Mouse (Mus musculus): ENCODE results near the gene Rpl7l1.

The Rpl7l1 gene

DNA sequence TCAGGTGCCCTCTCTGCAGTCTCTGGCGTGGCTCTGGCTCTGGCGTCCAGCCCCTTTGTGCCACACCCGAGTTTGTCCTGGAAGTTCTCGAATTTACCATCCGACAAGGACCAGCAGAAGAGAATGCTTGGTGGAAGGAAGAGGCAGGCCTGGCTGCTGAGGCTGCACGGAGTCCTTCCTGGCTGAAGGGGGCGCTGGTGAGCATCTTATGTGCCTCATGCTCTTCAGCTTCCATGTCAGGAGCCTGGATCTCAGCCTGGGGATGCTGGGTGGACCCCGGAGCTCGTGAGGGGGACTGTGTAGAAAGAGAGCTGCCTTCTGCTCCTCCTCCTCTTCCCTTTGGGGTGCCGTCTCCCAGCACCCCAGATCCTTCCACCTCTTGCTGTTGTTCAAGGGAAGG, 46.3 kb downstream of the Rpl7l1 start:
- in situ Hi-C loops (cut with MseI, MboI): no loop called here

- in situ Hi-C loops (cut with MseI, MboI): no loop called here
Observed at GRCm38 (mm10) chr17:46735287-46735686, 47.2 kb downstream of the Rpl7l1 start.

DNA sequence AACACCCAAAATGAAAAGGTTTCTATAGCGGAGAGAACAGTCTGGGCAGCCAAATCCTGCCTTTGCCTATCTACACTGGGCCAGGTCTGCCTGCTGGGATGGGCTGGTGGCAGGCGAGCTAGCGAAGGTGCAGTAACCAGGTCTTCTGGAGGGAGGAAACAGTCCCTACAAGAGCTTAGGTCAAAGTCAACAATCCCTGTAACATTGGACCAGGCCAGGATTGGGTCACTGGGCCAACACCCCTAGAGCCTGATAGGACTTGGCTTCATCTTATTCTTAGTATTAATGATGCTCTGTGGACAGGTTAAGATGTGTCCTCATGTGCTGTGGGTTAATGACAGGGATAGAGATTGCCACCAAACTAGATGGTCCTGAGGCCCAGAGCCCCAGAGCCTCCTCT, 48.4 kb downstream of the Rpl7l1 start:
- in situ Hi-C loops (cut with MseI, MboI): no loop called here

DNA sequence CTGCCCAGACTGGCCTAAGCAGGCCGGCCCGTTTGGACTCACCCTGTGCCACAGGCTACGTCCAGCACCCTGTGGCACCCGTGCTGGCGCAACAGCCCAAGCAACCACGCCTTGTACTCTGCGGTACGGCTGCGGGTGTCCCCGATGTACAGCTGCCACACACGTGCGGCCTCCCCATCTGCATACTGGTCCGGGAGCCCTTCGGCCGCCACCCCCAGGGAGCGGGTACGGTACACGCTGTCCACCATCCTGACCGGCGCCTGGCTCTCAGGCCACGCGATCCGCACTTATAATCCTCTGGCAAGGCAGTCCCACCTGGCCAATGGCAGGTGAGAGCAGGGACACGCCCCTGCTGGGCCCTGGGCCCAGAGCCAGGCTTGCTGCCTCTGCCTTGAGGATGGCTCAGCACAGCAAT, 53.6 kb downstream of the Rpl7l1 start, which contains the start of gene Gnmt:
Gene Gnmt, minus strand, starts transcription at position 265 of the 415 bp plus-strand sequence.
- in situ Hi-C loops (cut with MseI, MboI): no loop called here

DNA sequence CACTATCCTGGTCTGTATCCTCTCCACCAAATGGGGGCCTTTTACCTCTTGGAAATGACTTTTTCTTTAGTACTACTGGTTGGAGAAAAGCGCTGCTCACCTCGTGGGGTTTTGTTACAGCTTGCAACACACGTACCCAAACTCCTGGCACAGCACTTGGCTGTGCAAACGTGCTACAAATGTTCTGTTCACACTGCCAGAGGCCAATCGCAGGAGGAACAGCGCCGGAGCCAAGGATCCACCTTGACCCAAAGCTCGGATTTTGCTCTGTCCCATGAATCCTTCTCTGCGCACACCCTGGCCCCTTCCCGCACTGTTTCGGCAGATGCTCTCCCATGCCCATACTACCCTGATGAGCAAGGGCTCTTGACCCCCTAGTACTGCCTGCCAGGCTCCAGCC, 54.0 kb downstream of the Rpl7l1 start:
- in situ Hi-C loops (cut with MseI, MboI): no loop called here

DNA sequence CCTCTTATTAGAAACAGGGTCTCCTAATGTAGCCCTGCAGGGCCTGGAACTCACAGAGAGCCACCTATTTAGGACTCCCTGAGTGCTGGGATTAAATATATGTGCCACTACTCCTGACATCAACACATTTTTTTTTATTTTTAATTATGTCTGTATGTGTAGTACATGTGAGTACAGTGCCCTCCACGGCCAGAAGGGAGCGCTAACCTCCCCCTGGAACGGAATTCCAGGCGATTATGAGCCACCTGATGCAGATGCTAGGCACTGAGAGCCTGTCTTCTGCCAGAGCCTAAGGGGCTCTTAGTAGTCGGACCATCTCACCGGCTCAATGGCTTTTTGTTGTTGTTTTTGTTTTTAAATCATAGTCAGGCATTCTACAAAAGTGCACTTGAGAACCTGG, 54.5 kb downstream of the Rpl7l1 start:
- in situ Hi-C loops (cut with MseI, MboI): no loop called here

- in situ Hi-C loops (cut with MseI, MboI): no loop called here
Observed at GRCm38 (mm10) chr17:46727271-46727670, 55.2 kb downstream of the Rpl7l1 start.

GRCm38 (mm10) chr17:46725731-46726645, 56.5 kb downstream of the Rpl7l1 start:
- in situ Hi-C loops (cut with MseI, MboI): no loop called here

- in situ Hi-C loops (cut with MseI, MboI): no loop called here
Observed at GRCm38 (mm10) chr17:46725273-46725672, 57.2 kb downstream of the Rpl7l1 start.

GRCm38 (mm10) chr17:46724477-46725084, 57.9 kb downstream of the Rpl7l1 start:
- in situ Hi-C loops (cut with MseI, MboI): no loop called here
